In genomic region chr7:29953513-29954401, GRCm38 (mm10) we compare ENCODE assay signal across 8 mouse cellular contexts. TPM values are rescaled to one million over a fixed set of nuclear protein-coding genes. Genes with fewer than 3 reads are reported as not detected.
DNase-seq lines count a peak whose midpoint lies in the region; ATAC-seq lines count a peak whose summit lies in the region.

TSS of gene Zfp74 (minus strand) at chr7:29954089.

- peaks cover 8% of the 10 kb centered on the region; the same call in 1 of the 2 replicates for H3K36me3 ChIP-seq in hindbrain, embryonic 12.5 days

- H3K27ac ChIP-seq in hindbrain, embryonic 12.5 days, result peak within 1 kb of the TSS; percentile 94

- 2% methylated on average over 52 of the region's 52 CpGs for WGBS in hindbrain, embryonic 12.5 days

- peak; percentile 92 for DNase-seq in NIH3T3 (ENCODE audit: low read depth)
- DNase-seq in cerebellum, postnatal 10 days, result peak; percentile 85 to 87
- DNase-seq in frontal cortex, postnatal 10 days (ENCODE audit: low spot score in 2 of 2), result peak; percentile 45 to 75
- DNase-seq in layer of hippocampus, postnatal 14 days (ENCODE audit: low spot score in 2 of 2), result peak; percentile 76 to 84
- DNase-seq in lung, postnatal 14 days, result peak; percentile 78
- peak; percentile 52 for DNase-seq in retina, adult 2 months (ENCODE audit: low read depth, low spot score)
- peak; percentile 74 to 78 for DNase-seq in thymus, postnatal 36 days

- peak within 1 kb of the TSS; percentile 77 for H3K4me3 ChIP-seq in hindbrain, embryonic 12.5 days

- H3K4me2 ChIP-seq in hindbrain, embryonic 12.5 days (replicated peaks), result peak within 1 kb of the TSS; percentile 61

- H3K27me3 ChIP-seq in hindbrain, embryonic 12.5 days, result no peaks in the 10 kb centered on the region

- H3K9me3 ChIP-seq in hindbrain, embryonic 12.5 days (replicated peaks), result no peaks in the 10 kb centered on the region

- peak; percentile 94 for ATAC-seq in hindbrain, embryonic 12.5 days (ENCODE audit: low FRiP score)

- peak within 1 kb of the TSS; percentile 90 for H3K9ac ChIP-seq in hindbrain, embryonic 12.5 days

- H3K4me1 ChIP-seq in hindbrain, embryonic 12.5 days, result no peaks in the 10 kb centered on the region; the same call in 1 of the 2 replicates

RNA-seq across cellular contexts. Expression of gene Zfp74, which starts in this region (rescaled TPM):
- polyA plus RNA-seq in hindbrain, embryonic 12.5 days (2016; fragmentation: Nextera tagmentation; extraction: Ambion mirVana), result 16.4 and 17.2 TPM in 2 replicates
- total RNA-seq in layer of hippocampus, postnatal 14 days (2021), result 10 to 100 TPM; 17.3 to 17.8 TPM

Comparison
In these comparisons a context has a peak if more than half of its experiments do, and no peak if none do; other contexts are left out.
1. Peak in every context shown above with its lines: DNase-seq, ATAC-seq, H3K4me3 ChIP-seq and H3K27ac ChIP-seq.